Mouse (Mus musculus) ovary, postnatal 14 days (tissue): ENCODE results near the gene Itpr2.

ENCODE experiments used
- DNase-seq: peaks from one replicate; pipeline ENCODE4 v3.0.0; 2022; ENCODE audit warnings: low spot score

Itpr2 gene

GRCm38 (mm10) chr6:146221371-146222336, 280.4 kb downstream of the Itpr2 start:
- DNase-seq = no peak

- no peak for DNase-seq
Measured at GRCm38 (mm10) chr6:146220071-146220470, 282.0 kb downstream of the Itpr2 start.

DNA sequence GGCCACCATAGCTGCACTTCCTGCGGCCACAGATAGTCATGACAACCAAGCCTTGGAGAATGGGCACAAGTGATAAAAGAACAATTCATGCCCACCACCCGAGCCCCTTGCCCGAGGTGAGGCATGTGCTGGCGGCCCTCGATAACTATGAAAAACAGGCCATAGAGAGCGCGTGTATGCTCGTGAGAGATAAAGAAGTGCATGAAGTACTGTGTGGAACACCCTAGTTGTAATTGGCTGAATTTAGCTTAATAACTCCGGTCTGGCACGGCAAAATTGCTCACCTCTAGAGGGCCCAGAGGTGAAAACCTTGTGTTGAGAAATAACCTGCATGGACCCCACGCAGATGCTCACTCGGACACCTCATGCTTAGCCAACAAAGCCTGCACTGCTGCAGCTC, 282.5 kb downstream of the Itpr2 start:
- no peak for DNase-seq

GRCm38 (mm10) chr6:146215302-146215701, 286.7 kb downstream of the Itpr2 start:
- no peak for DNase-seq

DNA sequence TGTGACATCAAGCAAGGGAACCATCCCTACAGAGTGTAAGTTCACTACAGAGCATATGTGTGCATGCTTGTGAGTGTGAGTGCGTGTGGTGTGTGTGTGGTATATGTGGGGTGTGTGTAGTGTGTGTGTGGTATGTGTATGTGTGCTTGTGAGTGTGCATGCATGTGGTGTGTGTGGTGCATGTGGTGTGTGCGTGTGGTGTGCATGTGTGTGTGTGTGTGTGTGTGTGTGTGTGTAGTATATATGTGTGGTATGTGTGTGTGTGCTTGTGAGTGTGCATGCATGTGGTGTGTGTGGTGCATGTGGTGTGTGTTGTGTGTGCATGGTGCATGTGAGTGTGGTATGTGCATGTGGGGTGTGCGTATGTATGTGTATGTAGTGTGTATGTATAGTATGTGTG, 289.7 kb downstream of the Itpr2 start:
- DNase-seq = no peak

- no peak for DNase-seq
Measured at GRCm38 (mm10) chr6:146211233-146211632, 290.8 kb downstream of the Itpr2 start.

GRCm38 (mm10) chr6:146208983-146209382, 293.0 kb downstream of the Itpr2 start:
- DNase-seq = no peak

- no peak for DNase-seq
Measured at GRCm38 (mm10) chr6:146207204-146207959, 294.6 kb downstream of the Itpr2 start.

- no peak for DNase-seq
Measured at GRCm38 (mm10) chr6:146205136-146205535, 296.9 kb downstream of the Itpr2 start.

DNA sequence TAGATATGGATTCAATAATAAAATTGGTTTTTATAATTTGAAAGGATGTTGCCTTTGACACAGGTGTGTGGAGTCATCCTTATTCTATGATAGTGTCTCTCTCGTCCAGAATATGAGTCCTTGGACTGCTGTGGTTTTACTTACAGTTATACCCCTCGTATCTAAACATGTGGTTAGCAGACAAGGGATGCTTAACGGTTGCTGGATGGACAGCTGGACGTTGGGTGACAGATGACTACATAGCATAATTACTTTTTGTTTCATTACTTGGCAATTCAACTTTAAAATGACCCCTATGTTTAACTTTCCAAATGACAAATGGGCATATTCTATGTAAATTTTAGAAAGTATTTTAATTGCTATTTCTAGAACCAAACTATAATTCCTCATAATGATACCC, 297.6 kb downstream of the Itpr2 start:
- no peak for DNase-seq

GRCm38 (mm10) chr6:146197868-146198379, 304.1 kb downstream of the Itpr2 start:
- DNase-seq = no peak

- DNase-seq = no peak
Measured at GRCm38 (mm10) chr6:146196701-146197100, 305.3 kb downstream of the Itpr2 start.

DNA sequence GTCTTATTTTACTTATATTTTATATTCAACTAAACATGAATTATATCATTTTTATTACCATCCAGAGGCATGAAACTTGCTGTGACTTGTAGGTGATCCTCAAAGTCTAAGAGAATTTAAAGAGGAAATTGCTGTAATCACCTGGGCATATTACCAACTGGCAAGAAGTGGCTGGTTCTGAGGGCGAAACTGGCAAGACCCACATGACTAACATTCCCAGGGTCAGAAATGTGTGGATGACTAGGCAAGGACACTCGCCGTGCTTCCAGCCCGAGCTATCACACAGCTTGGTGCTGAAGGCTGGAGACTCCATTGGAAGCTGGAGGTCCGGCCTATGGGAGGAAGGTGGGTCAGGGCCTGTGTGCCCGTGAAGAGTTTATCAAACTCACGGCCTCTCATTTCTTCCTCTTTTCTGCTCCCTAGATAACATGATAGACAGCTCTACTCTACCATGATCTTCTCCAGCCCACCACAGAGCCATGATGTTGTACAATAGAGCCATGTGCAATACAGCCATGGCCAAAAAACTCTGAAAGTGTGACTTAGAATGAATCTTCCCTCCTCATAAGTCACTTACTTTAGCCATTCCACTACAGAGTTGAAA, 306.1 kb downstream of the Itpr2 start:
- DNase-seq = no peak

DNA sequence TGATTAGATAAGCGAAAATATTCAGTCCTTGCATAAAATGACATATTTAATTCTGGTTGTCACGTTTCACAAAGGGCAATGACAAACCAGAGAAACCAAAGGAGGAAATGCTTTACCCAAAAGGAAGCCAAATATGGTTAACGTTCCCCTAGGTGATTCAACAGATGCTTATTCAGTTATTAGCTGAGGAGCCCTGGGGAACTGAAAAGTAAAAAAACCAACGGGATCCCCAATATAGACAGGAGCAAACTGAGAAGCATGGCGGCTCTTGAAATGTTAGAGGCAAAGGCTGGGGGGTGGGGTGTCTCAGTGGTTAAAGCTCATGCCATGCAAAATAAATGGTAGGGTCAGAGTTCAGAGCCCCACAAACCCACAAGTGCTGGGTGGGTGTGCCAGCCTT, 310.1 kb downstream of the Itpr2 start:
- DNase-seq = no peak

DNA sequence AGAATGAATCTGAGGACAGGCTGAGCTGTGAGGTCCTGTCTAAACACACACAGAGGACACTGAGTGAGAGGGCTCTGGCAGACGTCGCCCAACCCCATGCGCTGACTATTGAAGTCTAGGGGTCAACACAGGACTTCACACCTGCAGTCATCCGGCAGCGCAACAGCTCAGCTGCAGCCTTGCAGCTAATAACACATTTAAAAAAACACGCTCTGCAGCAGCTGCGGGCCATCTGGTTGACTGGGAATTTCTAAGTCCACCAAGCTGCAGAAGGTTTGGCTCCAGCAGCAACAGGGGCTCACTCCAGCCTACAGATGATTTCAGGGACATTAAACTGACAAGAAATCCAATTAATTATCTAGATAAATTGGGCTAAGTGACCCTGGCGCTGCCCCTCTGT, 312.0 kb downstream of the Itpr2 start:
- DNase-seq = no peak

DNA sequence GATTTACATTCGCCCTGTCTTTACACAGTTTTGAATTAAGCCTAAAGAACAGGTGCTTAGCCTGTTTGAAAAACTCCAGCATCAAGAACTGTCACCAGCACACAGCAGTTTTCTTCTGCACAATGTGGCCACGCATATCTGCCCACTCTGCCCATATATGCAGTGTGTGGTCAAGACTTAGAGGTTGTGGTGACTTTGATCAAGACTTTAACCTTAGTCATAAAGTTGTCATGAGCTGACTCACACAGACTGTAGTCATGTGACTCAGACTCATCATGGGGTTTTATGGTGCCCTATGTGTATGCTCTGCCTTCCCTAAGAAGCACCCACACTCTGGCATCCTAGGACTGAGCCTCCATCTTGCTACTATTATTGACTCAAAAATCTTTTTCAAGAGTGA, 316.5 kb downstream of the Itpr2 start:
- DNase-seq = no peak

DNA sequence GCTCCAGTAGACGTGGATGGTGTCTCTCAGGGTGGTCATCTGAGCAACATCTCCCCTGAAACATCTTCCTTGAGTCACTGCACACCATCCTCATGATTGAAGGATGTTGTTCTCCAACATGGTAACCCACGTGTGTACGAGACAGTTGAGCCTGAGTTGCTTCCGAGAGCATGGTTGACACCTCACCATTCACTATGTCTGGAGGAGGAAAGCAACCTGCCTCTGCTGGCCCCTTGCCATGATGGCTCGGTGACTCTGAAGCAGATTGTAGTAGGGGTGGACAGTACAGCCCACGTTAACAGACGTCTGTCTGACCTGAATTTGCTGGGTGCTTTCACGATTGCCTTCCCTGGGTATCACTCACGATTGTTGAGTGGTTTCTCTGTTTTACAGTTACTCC, 317.3 kb downstream of the Itpr2 start:
- no peak for DNase-seq

GRCm38 (mm10) chr6:146174644-146175250, 327.3 kb downstream of the Itpr2 start:
- no peak for DNase-seq

- DNase-seq = no peak
Measured at GRCm38 (mm10) chr6:146170603-146171051, 331.4 kb downstream of the Itpr2 start.

- no peak for DNase-seq
Measured at GRCm38 (mm10) chr6:146167207-146167606, 334.8 kb downstream of the Itpr2 start.

DNA sequence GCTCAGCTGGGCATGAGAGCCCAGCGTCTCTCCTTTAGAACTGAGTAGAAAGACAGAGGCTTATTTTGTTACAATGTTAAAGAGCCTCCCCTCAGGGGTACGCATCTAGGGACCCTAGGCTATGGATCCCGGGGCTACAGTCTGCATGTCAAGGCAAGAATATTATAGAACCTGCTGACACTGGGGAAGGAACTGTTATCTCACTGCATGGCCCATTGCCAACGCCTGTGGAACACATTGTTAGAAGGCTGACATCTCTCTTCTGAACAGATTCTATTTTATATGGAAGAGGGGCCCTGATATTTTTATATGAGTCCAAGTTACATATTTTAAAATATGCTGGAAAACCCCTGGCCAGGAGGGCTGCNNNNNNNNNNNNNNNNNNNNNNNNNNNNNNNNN, 342.4 kb downstream of the Itpr2 start:
- no peak for DNase-seq

GRCm38 (mm10) chr6:146158717-146159116, 343.3 kb downstream of the Itpr2 start:
- DNase-seq = no peak
